Mouse (Mus musculus) adrenal gland, adult (tissue): ENCODE results near the gene Dhx57.
"Not testable (repeated sequence)": the region's sequence is repeated elsewhere in the genome, so short reads cannot be mapped to it uniquely, and the experiment has no call there.

Experiments used
- DNase-seq, 2 experiments: peaks; one replicate each; pipeline ENCODE4 v3.0.0; 2022 to 2023; ENCODE audit warnings: low spot score in 1 of 2; ENCODE audit not compliant: inconsistent age in 2 of 2

Dhx57 gene

DNA sequence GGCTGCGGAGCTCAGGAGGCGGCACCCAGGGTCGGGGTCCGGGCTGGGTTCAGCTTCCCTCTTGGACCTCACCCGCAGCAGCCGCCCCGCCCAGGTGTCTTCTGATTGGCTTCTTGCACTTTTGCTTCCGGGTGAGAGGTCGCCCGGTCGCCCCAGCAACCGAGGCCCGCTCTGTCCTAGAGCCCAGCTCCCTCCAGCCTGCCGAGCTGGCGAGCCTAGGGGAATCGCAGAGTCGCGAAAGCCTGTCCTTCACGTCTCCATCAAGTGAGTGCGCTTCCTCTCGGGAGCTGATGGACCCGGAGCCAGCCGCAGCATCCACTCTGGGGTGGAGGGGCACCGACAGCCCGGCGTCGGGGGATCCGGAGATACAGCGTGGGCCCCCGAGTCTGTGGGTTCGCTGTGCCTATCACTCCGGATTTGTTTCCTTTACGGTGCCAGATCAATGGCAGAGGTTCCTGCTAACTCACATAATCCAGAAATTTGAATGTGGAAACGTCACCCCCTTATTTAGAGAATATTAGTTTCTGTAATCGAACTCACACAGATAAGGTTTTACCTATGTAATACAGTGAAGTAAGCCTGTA lies at the start of gene Dhx57, which contains the start of gene Morn2:
Gene Dhx57 (minus strand): TSS at position 403 of the 584 bp plus-strand sequence.
Gene Morn2 (plus strand): TSS at position 130 of the 584 bp plus-strand sequence.
- DNase-seq: peak; percentile 98 to 99

- DNase-seq: peak in 1 of 2 experiments; percentile 62
Observed at GRCm38 (mm10) chr17:80332386-80332785, 42.1 kb upstream of the Dhx57 start.

DNA sequence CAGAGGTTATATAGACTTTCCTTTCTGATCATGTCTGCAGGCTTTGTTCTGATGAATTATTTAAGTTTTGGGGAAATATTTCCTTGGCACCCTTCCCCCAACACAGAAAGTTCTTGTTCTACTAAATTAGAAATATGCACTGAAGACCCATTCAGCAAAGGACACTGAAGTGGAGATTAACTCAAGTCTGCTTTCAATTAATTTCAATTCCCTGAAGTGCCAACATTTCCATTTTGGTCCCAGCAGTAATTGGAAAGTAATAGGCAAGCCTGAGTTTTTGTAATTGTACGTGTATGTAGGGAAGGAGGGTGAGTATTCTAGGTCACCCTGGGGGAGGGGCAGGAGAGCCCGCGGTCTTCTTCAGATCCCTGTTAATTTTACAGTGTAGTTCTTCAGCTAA lies 36.2 kb upstream of the Dhx57 start:
- DNase-seq: no peak

GRCm38 (mm10) chr17:80325456-80325855 lies 35.2 kb upstream of the Dhx57 start:
- DNase-seq: no peak

- no peak for DNase-seq
Observed at GRCm38 (mm10) chr17:80324521-80324920, 34.2 kb upstream of the Dhx57 start.

- peak in 1 of 2 experiments; percentile 55 for DNase-seq
Observed at GRCm38 (mm10) chr17:80323658-80324057, 33.4 kb upstream of the Dhx57 start.

GRCm38 (mm10) chr17:80323015-80323414 lies 32.7 kb upstream of the Dhx57 start:
- DNase-seq: no peak

- DNase-seq: peak in 1 of 2 experiments; percentile 74
Observed at GRCm38 (mm10) chr17:80322228-80322627, 32.0 kb upstream of the Dhx57 start.

- DNase-seq: peak in 1 of 2 experiments; percentile 42
Observed at GRCm38 (mm10) chr17:80312405-80312804, 22.1 kb upstream of the Dhx57 start.

GRCm38 (mm10) chr17:80311761-80312160 lies 21.5 kb upstream of the Dhx57 start:
- peak in 1 of 2 experiments; percentile 59 for DNase-seq

- no peak for DNase-seq
Observed at GRCm38 (mm10) chr17:80307251-80307650, 17.0 kb upstream of the Dhx57 start, which contains the start of gene Arhgef33. Arhgef33 (plus strand) TSS chr17:80307407.

- DNase-seq: no peak
Observed at GRCm38 (mm10) chr17:80298844-80299243, 8.6 kb upstream of the Dhx57 start.

DNA sequence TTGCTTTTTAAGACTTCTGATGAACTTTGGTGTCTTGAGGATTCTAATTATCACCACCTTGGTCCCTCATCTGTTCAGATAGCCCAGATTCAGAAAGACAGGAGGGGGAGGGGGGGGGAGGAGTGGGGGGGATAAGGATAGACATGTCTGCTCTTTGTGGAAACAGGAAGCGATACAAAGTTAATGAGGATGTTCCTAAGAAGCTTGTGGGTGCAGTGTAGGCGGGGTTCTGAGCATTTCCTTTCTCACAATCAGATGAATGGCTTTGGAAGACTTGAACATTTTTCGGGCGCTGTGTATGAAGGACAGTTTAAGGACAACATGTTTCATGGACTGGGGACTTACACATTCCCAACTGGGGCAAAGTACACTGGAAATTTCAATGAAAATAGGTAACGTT lies 5.0 kb upstream of the Dhx57 start:
- DNase-seq: no peak

- peak; percentile 32 to 78 for DNase-seq
Observed at GRCm38 (mm10) chr17:80291148-80291547, 872 bp upstream of the Dhx57 start.

DNA sequence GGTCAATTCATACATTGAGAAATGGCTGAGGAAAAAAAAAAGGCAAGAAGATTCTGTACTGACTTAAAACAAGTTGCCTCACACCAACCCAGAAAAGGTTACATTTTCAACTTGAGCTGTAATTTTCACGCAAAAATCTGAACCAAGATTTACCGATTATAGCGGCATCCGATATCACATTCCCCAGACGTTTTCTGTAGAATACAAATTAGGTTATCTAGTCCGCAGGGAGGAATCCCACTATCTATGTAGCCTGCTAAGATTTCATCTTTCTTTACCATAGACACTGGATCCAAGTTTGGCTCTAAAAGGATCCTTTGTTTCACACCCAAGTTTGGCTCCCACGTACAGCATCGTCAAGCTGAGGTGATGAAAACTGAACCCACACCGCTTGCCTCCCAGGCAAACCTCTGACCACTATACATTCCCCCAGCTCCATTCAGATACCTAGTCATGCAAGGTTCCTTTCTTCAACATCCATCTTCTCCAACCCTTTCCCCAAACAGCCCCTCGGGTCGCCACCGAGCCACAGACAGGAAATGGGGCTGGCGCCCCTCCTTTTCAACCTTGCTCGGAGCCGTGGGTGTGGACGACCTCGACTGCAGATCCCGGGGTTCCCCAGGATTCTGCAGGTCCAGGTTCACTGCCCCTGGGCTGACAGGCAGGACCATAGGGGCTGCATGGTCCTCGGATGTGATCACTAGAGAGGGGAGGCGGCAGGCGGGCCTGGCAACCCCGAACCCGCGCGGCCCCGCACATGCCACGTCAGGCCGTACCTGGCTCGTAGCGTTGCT lies 799 bp downstream of the Dhx57 start:
- no peak for DNase-seq

GRCm38 (mm10) chr17:80288012-80288411 lies 2.3 kb downstream of the Dhx57 start:
- DNase-seq: no peak

- DNase-seq: no peak
Observed at GRCm38 (mm10) chr17:80284446-80284845, 5.8 kb downstream of the Dhx57 start.

- no peak for DNase-seq
Observed at GRCm38 (mm10) chr17:80279340-80280070, 10.8 kb downstream of the Dhx57 start.

- DNase-seq: no peak
Observed at GRCm38 (mm10) chr17:80278255-80278654, 12.0 kb downstream of the Dhx57 start.

- not testable (repeated sequence) for DNase-seq
Observed at GRCm38 (mm10) chr17:80270622-80271021, 19.7 kb downstream of the Dhx57 start.

- no peak for DNase-seq
Observed at GRCm38 (mm10) chr17:80268151-80268550, 22.1 kb downstream of the Dhx57 start.

DNA sequence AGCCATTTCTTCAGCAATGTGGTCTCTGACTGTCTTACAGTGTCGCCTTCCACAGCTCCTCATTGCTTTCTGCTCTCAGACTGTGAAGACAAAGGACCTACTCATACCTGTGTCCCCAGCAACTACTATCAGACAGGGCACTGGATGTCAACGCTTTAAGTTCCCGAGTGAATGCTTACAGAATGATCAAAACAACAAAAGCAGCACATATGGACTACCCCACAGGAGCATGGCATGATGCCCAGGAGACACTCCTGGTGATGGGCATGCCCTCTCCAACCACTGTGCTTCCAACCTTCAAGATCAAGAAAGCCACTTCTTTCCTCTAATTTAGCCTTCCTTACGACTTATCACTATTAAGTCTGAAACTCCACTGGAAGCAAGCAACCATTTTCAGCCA lies 23.2 kb downstream of the Dhx57 start:
- no peak for DNase-seq
